Mouse (Mus musculus): ENCODE data around the gene C2cd5. TPM values are rescaled to one million over a fixed set of nuclear protein-coding genes. Genes with fewer than 3 reads are reported as not detected.

The C2cd5 gene
- total and polyA plus RNA-seq, 3 experiments: 16.8 to 149 (median 49.8) TPM

DNA sequence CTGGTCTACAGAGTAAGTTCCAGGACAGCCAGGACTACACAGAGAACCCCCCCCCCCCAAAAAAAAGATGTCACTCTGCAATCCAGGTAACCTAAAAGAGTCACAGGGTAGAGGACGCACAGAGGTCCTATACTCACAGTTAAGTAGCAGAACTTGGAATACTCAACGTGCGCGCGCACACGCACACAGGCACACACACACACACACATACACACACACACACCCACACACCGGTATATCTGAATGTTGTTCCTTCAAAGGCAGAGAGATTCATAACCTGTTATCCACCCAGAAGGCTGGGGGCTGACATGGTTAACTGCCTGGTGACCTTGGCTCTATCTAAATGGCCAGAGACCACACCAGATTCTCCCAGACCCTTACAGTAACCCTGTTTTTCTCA, 36.7 kb upstream of the C2cd5 start:
- TF ChIP-seq POLR2AphosphoS5 (IDR thresholded peaks at IDR 0.05; ENCODE audit: insufficient replicate concordance, low read depth, low read length) (no peak), GATA1 (IDR thresholded peaks at IDR 0.05; ENCODE audit: borderline replicate concordance, low read length) (no peak), GATA2 (IDR thresholded peaks at IDR 0.05; ENCODE audit: borderline replicate concordance, low read depth, low read length) (no peak), TAL1 (conservative IDR thresholded peaks at IDR 0.05; ENCODE audit: low read depth, low read length) (no peak), CTCF (IDR thresholded peaks at IDR 0.05; ENCODE audit: low read depth, low read length) (no peak)
- no peak for ATAC-seq (ENCODE audit: extremely low read depth, insufficient number of reproducible peaks, low FRiP score, poor library complexity, severe bottlenecking)
- H3K36me3 ChIP-seq (replicated peaks): no peaks in the 10 kb centered on the region
- peaks cover 10% of the 10 kb centered on the region for H3K4me1 ChIP-seq (ENCODE audit: insufficient read depth, low read depth, low read length)
- H3K9me3 ChIP-seq (replicated peaks): no peaks in the 10 kb centered on the region
- H3K27me3 ChIP-seq (ENCODE audit: insufficient read depth, low read length): peaks cover 35% of the 10 kb centered on the region
- no peak overlapping the region for H3K4me3 ChIP-seq (ENCODE audit: low read depth, low read length)
- no peak for DNase-seq (ENCODE audit: low spot score)

- Histone ChIP-seq H3K36me3 (replicated peaks) (no peaks in the 10 kb centered on the region), H3K4me3 (ENCODE audit: low read depth, low read length) (no peak overlapping the region), H3K4me1 (ENCODE audit: insufficient read depth, low read depth, low read length) (peaks cover 14% of the 10 kb centered on the region), H3K27me3 (ENCODE audit: insufficient read depth, low read length) (peaks cover 34% of the 10 kb centered on the region), H3K9me3 (replicated peaks) (no peaks in the 10 kb centered on the region)
- DNase-seq (ENCODE audit: low spot score): no peak
- no peak for ATAC-seq (ENCODE audit: extremely low read depth, insufficient number of reproducible peaks, low FRiP score, poor library complexity, severe bottlenecking)
- TF ChIP-seq TAL1 (conservative IDR thresholded peaks at IDR 0.05; ENCODE audit: low read depth, low read length): no peak
- TF ChIP-seq GATA2 (IDR thresholded peaks at IDR 0.05; ENCODE audit: borderline replicate concordance, low read depth, low read length): no peak
- no peak for TF ChIP-seq POLR2AphosphoS5 (IDR thresholded peaks at IDR 0.05; ENCODE audit: insufficient replicate concordance, low read depth, low read length)
- TF ChIP-seq GATA1 (IDR thresholded peaks at IDR 0.05; ENCODE audit: borderline replicate concordance, low read length): no peak
- no peak for TF ChIP-seq CTCF (IDR thresholded peaks at IDR 0.05; ENCODE audit: low read depth, low read length)
These were observed 35.2 kb upstream of the C2cd5 start for GRCm38 (mm10) chr6:143135097-143135496.

- H3K9me3 ChIP-seq (replicated peaks): no peaks in the 10 kb centered on the region
- H3K27me3 ChIP-seq (ENCODE audit: insufficient read depth, low read length): peaks cover 30% of the 10 kb centered on the region
- no peaks in the 10 kb centered on the region for H3K36me3 ChIP-seq (replicated peaks)
- TF ChIP-seq GATA2 (IDR thresholded peaks at IDR 0.05; ENCODE audit: borderline replicate concordance, low read depth, low read length) (no peak), CTCF (IDR thresholded peaks at IDR 0.05; ENCODE audit: low read depth, low read length) (no peak), POLR2AphosphoS5 (IDR thresholded peaks at IDR 0.05; ENCODE audit: insufficient replicate concordance, low read depth, low read length) (no peak), TAL1 (conservative IDR thresholded peaks at IDR 0.05; ENCODE audit: low read depth, low read length) (no peak), GATA1 (IDR thresholded peaks at IDR 0.05; ENCODE audit: borderline replicate concordance, low read length) (no peak)
- DNase-seq (ENCODE audit: low spot score) (no peak), ATAC-seq (ENCODE audit: extremely low read depth, insufficient number of reproducible peaks, low FRiP score, poor library complexity, severe bottlenecking) (no peak)
- H3K4me3 ChIP-seq (ENCODE audit: low read depth, low read length): no peak overlapping the region
- peaks cover 12% of the 10 kb centered on the region for H3K4me1 ChIP-seq (ENCODE audit: insufficient read depth, low read depth, low read length)
These were observed 33.2 kb upstream of the C2cd5 start for GRCm38 (mm10) chr6:143133150-143133549.

GRCm38 (mm10) chr6:143131895-143132652, 32.1 kb upstream of the C2cd5 start:
- TF ChIP-seq CTCF (IDR thresholded peaks at IDR 0.05; ENCODE audit: low read depth, low read length): no peak
- TF ChIP-seq GATA1 (IDR thresholded peaks at IDR 0.05; ENCODE audit: borderline replicate concordance, low read length): no peak
- TF ChIP-seq POLR2AphosphoS5 (IDR thresholded peaks at IDR 0.05; ENCODE audit: insufficient replicate concordance, low read depth, low read length): no peak
- no peak for TF ChIP-seq TAL1 (conservative IDR thresholded peaks at IDR 0.05; ENCODE audit: low read depth, low read length)
- no peak for TF ChIP-seq GATA2 (IDR thresholded peaks at IDR 0.05; ENCODE audit: borderline replicate concordance, low read depth, low read length)
- H3K4me1 ChIP-seq (ENCODE audit: insufficient read depth, low read depth, low read length): peaks cover 12% of the 10 kb centered on the region
- H3K9me3 ChIP-seq (replicated peaks): no peaks in the 10 kb centered on the region
- no peak overlapping the region for H3K4me3 ChIP-seq (ENCODE audit: low read depth, low read length)
- DNase-seq (ENCODE audit: low spot score) (no peak), ATAC-seq (ENCODE audit: extremely low read depth, insufficient number of reproducible peaks, low FRiP score, poor library complexity, severe bottlenecking) (peak; percentile 42; the same call in 1 of the 2 replicates)
- no peaks in the 10 kb centered on the region for H3K36me3 ChIP-seq (replicated peaks)
- H3K27me3 ChIP-seq (ENCODE audit: insufficient read depth, low read length): peaks cover 24% of the 10 kb centered on the region

- TF ChIP-seq GATA2 (IDR thresholded peaks at IDR 0.05; ENCODE audit: borderline replicate concordance, low read depth, low read length) (no peak), TAL1 (conservative IDR thresholded peaks at IDR 0.05; ENCODE audit: low read depth, low read length) (no peak), POLR2AphosphoS5 (IDR thresholded peaks at IDR 0.05; ENCODE audit: insufficient replicate concordance, low read depth, low read length) (no peak)
- DNase-seq (ENCODE audit: low spot score) (no peak), ATAC-seq (ENCODE audit: extremely low read depth, insufficient number of reproducible peaks, low FRiP score, poor library complexity, severe bottlenecking) (peak; percentile 50)
- Histone ChIP-seq H3K4me1 (ENCODE audit: insufficient read depth, low read depth, low read length) (peaks cover 12% of the 10 kb centered on the region), H3K4me3 (ENCODE audit: low read depth, low read length) (no peak overlapping the region), H3K9me3 (replicated peaks) (no peaks in the 10 kb centered on the region), H3K27me3 (ENCODE audit: insufficient read depth, low read length) (peaks cover 18% of the 10 kb centered on the region), H3K36me3 (replicated peaks) (no peaks in the 10 kb centered on the region)
These were observed 30.5 kb upstream of the C2cd5 start for GRCm38 (mm10) chr6:143130411-143130810.

GRCm38 (mm10) chr6:143129952-143130351, 30.0 kb upstream of the C2cd5 start:
- Histone ChIP-seq H3K4me3 (ENCODE audit: low read depth, low read length) (no peak overlapping the region), H3K9me3 (replicated peaks) (no peaks in the 10 kb centered on the region), H3K4me1 (ENCODE audit: insufficient read depth, low read depth, low read length) (peaks cover 9% of the 10 kb centered on the region), H3K27me3 (ENCODE audit: insufficient read depth, low read length) (peaks cover 13% of the 10 kb centered on the region), H3K36me3 (replicated peaks) (no peaks in the 10 kb centered on the region)
- TF ChIP-seq TAL1 (conservative IDR thresholded peaks at IDR 0.05; ENCODE audit: low read depth, low read length) (no peak), GATA2 (IDR thresholded peaks at IDR 0.05; ENCODE audit: borderline replicate concordance, low read depth, low read length) (no peak), GATA1 (IDR thresholded peaks at IDR 0.05; ENCODE audit: borderline replicate concordance, low read length) (no peak), CTCF (IDR thresholded peaks at IDR 0.05; ENCODE audit: low read depth, low read length) (no peak), POLR2AphosphoS5 (IDR thresholded peaks at IDR 0.05; ENCODE audit: insufficient replicate concordance, low read depth, low read length) (no peak)
- no peak for ATAC-seq (ENCODE audit: extremely low read depth, insufficient number of reproducible peaks, low FRiP score, poor library complexity, severe bottlenecking)
- DNase-seq (ENCODE audit: low spot score): no peak
